Mouse (Mus musculus) kidney, embryonic 16.5 days (tissue): ENCODE data around the gene Golga3. TPM values are rescaled to one million over a fixed set of nuclear protein-coding genes. Genes with fewer than 3 reads are reported as not detected.

ENCODE experiments used
- ATAC-seq: fragments of 200-750 bp; cut with Nextera tagmentation; 2 replicates; pipeline ENCODE4 v1.8.0; 2017; ENCODE audit warnings: moderate TSS enrichment; ENCODE audit not compliant: low FRiP score, low TSS enrichment
- H3K27ac ChIP-seq: fragments of 300-500 bp; sonication (generic); 2 replicates; pipeline ENCODE4 v1.5.1; 2014; ENCODE audit warnings: low read length
- H3K27me3 ChIP-seq: fragments of 300-500 bp; sonication (generic); 2 replicates; pipeline ENCODE4 v1.6.1; 2014; ENCODE audit warnings: low read length, control low read depth, mixed read lengths; ENCODE audit not compliant: insufficient read depth
- H3K36me3 ChIP-seq: fragments of 300-500 bp; sonication (generic); 2 replicates; pipeline ENCODE4 v1.6.1; 2014; ENCODE audit warnings: low read length, control low read depth, mixed read lengths; ENCODE audit not compliant: insufficient read depth
- H3K4me1 ChIP-seq: fragments of 300-500 bp; sonication (generic); 2 replicates; pipeline ENCODE4 v1.6.1; 2014; ENCODE audit warnings: low read length, control low read depth, mixed read lengths; ENCODE audit not compliant: insufficient read depth
- H3K4me2 ChIP-seq: fragments of 300-500 bp; sonication (generic); replicated peaks from 2 replicates; pipeline ENCODE4 v1.6.1; 2014; ENCODE audit warnings: low read depth, low read length
- H3K4me3 ChIP-seq: fragments of 300-500 bp; sonication (generic); 2 replicates; pipeline ENCODE4 v1.5.1; 2014; ENCODE audit warnings: mild to moderate bottlenecking, low read length
- H3K9ac ChIP-seq: fragments of 300-500 bp; sonication (generic); replicated peaks from 2 replicates; pipeline ENCODE4 v1.6.1; 2014; ENCODE audit warnings: low read length
- H3K9me3 ChIP-seq: fragments of 300-500 bp; sonication (generic); 2 replicates; pipeline ENCODE4 v1.6.1; 2016; ENCODE audit warnings: low read length, control low read depth
- WGBS: fragments of 180-500 bp; shearing (Covaris S2); extraction: QIAGEN DNeasy Blood & Tissue Kit; methylation state at CpG from one replicate; pipeline ENCODE4 v1.1.7; 2014; 5-methylcytosine and 5-hydroxymethylcytosine counted together
- polyA plus RNA-seq: library from polyadenylated mRNA; unstranded; fragments of >200 nt; fragmentation: Nextera tagmentation; extraction: Ambion mirVana; gene quantifications from 2 replicates; pipeline ENCODE4 v1.2.1, GENCODE M21; 2015

Golga3 gene
- polyA plus RNA-seq, 1 experiment from 2014 or later: 19.2 TPM

DNA sequence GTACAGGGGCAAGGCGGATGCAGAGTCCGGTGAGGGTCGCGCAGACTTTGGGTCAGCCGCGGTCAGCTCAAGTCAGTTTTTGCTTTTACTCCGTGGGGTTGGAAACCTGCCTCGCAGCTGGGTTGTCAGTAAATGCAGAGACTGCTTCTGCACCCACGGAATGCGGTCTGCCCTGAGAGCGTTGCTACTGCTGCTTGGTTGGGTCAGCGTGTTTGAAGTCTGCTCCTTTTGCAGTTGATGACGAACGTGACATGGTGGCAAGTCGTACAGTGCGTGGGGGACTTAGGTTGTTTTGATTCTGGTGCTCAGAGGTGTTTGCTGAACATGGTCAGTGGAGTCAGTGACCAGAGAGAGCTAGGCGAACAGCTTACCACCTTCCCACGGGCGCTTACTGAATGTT lies 520 bp downstream of the Golga3 start:
- Histone ChIP-seq H3K4me2 (peak overlapping the region; percentile 86), H3K9ac (peak overlapping the region; percentile 85), H3K36me3 (peaks cover 5% of the 10 kb centered on the region; the same call in 1 of the 2 replicates), H3K27me3 (no peaks in the 10 kb centered on the region), H3K9me3 (no peaks in the 10 kb centered on the region), H3K27ac (peak overlapping the region; percentile 82), H3K4me1 (peaks cover 9% of the 10 kb centered on the region), H3K4me3 (peak overlapping the region; percentile 83)
- no peak; the same call in 1 of the 2 replicates for ATAC-seq
- WGBS: 1% methylated on average over 19 of the region's 19 CpGs

DNA sequence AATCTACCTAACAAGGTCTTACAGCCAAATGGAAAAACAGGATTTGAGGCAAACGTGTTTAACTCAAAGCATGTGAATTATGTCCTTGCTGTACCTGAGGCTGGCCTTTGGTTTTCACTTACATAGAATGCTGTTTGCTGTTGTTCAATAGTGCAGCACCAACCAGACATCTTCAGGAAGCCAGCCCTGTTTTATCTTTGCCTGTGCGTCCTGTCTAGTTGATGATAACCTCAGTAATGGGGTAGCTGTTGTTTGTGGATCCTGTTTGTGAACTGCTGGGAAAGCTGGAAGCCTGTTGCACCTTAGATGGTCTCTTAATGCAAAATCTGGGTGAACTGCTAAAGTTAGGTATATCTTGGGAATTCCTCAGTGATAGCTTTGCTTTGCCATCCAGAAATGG lies 2.1 kb downstream of the Golga3 start:
- 79% methylated on average over 2 of the region's 2 CpGs for WGBS
- no peak for ATAC-seq
- Histone ChIP-seq H3K4me2 (no peak overlapping the region), H3K9ac (no peak overlapping the region), H3K27ac (no peak overlapping the region), H3K4me3 (no peak overlapping the region), H3K27me3 (no peaks in the 10 kb centered on the region), H3K9me3 (no peaks in the 10 kb centered on the region), H3K36me3 (peaks cover 10% of the 10 kb centered on the region; the same call in 1 of the 2 replicates), H3K4me1 (peaks cover 9% of the 10 kb centered on the region)

DNA sequence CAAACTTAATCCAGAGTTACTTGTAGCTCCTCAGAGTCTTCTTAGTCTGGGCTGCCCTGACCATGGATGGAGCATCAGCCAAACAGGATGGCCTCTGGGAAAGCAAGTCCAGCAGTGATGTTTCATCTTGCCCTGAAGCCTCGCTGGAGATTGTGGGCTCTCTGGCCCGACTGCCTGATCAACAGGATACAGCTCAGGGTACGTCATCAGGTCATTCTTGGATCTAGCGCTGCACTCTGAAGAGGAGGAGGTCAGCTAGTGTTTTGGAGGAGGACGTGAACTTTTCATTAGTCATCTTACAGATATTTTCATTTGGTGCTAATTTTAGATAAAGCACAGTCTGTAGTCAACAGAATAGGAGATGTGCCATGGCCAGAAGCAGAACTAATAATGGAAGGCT lies 5.2 kb downstream of the Golga3 start:
- no peaks in the 10 kb centered on the region for H3K9me3 ChIP-seq
- no peak for ATAC-seq
- no peak overlapping the region for H3K4me3 ChIP-seq
- peaks cover 32% of the 10 kb centered on the region for H3K36me3 ChIP-seq
- 92% methylated on average over 5 of the region's 5 CpGs for WGBS
- H3K4me2 ChIP-seq: no peak overlapping the region
- peaks cover 9% of the 10 kb centered on the region for H3K4me1 ChIP-seq
- H3K27ac ChIP-seq: no peak overlapping the region
- H3K9ac ChIP-seq: no peak overlapping the region
- H3K27me3 ChIP-seq: no peaks in the 10 kb centered on the region

DNA sequence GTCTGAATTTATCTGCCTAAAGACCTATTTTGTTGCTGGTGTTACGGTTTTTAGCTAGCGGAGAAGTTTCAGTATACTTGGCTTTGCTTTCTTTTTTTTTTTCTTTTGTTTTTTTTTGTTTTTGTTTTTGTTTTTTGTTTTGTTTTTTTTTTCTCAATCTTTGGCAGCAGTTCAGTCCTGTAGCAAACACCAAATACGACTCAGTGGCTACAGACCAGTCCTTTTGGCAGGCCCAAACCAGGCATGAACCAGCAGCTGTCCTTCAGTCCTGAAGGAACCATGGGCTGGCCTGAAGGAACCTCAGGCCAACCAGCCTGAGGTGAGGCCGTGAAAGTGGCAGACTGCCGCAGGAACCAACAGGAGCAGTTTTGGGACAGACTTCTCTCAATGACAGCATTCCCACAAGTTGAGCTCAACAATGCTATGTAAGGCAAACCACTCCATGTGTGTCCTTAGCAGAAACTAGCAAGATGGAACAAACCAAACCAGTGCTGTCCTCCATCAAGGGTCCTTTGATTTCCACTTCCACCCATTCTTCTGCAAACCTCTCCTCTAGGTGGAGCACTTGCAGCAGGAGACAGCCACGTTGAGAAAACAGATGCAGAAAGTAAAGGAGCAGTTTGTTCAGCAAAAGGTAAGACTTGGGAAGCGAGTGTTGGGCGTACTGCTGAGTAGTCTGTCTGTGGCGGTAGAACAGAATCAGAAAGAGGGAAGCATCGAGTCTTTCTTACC lies 26.8 kb downstream of the Golga3 start:
- no peak for ATAC-seq
- no peak overlapping the region for H3K27ac ChIP-seq
- no peaks in the 10 kb centered on the region for H3K4me1 ChIP-seq
- 89% methylated on average over 10 of the region's 10 CpGs for WGBS
- H3K9ac ChIP-seq: no peak overlapping the region
- H3K36me3 ChIP-seq: peaks cover 69% of the 10 kb centered on the region
- no peak overlapping the region for H3K4me2 ChIP-seq
- H3K4me3 ChIP-seq: no peak overlapping the region
- H3K27me3 ChIP-seq: no peaks in the 10 kb centered on the region
- H3K9me3 ChIP-seq: no peaks in the 10 kb centered on the region

DNA sequence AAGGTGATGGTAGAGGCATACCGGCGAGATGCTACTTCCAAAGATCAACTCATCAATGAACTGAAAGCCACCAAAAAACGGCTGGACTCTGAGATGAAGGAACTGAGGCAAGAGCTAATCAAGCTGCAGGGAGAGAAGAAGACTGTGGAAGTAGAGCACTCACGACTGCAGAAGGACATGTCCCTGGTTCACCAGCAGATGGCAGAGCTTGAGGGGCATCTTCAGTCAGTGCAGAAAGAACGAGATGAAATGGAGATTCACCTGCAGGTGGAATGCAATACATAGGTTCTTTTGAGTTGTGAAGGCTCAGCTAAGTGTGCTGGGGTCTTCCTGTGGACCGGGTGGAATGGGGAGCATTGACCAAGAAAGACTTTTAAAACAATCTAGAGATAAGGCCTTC lies 28.3 kb downstream of the Golga3 start:
- Histone ChIP-seq H3K36me3 (peaks cover 78% of the 10 kb centered on the region), H3K9me3 (no peaks in the 10 kb centered on the region), H3K4me1 (no peaks in the 10 kb centered on the region), H3K4me2 (no peak overlapping the region), H3K27ac (no peak overlapping the region), H3K9ac (no peak overlapping the region), H3K27me3 (no peaks in the 10 kb centered on the region), H3K4me3 (no peak overlapping the region)
- no peak for ATAC-seq
- 80% methylated on average over 6 of the region's 6 CpGs for WGBS

DNA sequence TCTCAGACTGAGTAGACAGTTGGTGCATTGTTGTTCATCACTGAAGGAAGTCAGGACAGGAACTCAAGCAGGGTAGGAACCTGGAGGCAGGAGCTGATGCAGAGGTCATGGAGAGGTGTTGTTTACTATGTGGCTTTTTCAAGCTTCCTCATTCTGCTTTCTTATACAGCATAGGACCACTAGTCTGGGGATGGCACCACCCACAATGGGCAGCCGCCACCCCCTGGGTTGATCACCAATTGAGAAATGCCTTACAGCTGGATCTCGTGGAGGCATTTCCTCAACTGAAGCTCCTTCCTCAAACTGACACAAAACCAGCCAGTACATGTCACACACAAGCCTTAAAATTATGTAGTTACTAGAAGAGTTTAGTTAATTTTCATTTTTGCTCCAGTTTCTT lies 34.8 kb downstream of the Golga3 start:
- no peak overlapping the region for H3K9ac ChIP-seq
- WGBS: 87% methylated on average over 2 of the region's 2 CpGs
- no peaks in the 10 kb centered on the region for H3K4me1 ChIP-seq
- no peak overlapping the region for H3K27ac ChIP-seq
- no peak for ATAC-seq
- no peaks in the 10 kb centered on the region for H3K9me3 ChIP-seq
- H3K36me3 ChIP-seq: peaks cover 74% of the 10 kb centered on the region
- no peak overlapping the region for H3K4me3 ChIP-seq
- no peak overlapping the region for H3K4me2 ChIP-seq
- no peaks in the 10 kb centered on the region for H3K27me3 ChIP-seq

DNA sequence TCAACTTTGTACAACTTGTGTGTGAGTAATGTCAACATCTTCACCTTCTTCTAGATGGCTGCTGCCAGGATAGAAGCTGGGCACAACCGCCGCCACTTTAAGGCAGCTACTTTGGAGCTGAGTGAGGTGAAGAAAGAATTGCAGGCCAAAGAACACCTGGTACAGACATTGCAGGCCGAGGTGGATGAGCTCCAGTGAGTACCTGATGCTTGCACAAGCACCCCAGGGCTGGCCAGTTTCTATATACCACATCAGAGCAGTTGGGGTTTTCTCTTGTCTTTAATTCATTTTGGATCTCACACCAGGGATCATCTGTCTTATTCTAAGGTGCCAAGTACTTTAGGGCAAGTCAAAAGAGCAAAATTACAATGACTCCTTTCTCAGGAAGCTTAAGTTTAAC lies 40.3 kb downstream of the Golga3 start:
- 91% methylated on average over 3 of the region's 3 CpGs for WGBS
- H3K4me2 ChIP-seq: no peak overlapping the region
- no peak overlapping the region for H3K27ac ChIP-seq
- peaks cover 67% of the 10 kb centered on the region for H3K36me3 ChIP-seq
- ATAC-seq: no peak
- no peak overlapping the region for H3K9ac ChIP-seq
- H3K9me3 ChIP-seq: no peaks in the 10 kb centered on the region
- no peaks in the 10 kb centered on the region for H3K4me1 ChIP-seq
- no peaks in the 10 kb centered on the region for H3K27me3 ChIP-seq
- no peak overlapping the region for H3K4me3 ChIP-seq

DNA sequence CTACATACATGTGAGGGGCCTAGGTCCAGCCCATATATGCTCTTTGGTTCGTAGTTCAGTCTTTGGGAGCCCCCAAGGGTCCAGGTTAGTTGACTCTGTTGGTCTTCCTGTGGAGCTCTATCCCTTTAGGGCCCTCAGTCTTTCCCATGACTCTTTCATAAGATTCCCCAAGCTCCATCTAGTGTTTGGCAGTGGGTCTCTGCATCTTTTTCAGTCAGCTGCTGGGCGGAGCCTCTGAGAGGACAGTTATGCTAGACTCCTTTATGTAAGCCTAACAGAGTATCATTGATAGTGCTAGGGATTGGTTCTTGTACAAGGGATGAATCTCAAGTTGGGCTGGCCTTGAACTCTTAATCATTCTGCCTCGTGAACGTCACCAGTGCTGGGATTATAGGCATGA lies 43.8 kb downstream of the Golga3 start:
- Histone ChIP-seq H3K9ac (no peak overlapping the region), H3K27ac (no peak overlapping the region), H3K27me3 (no peaks in the 10 kb centered on the region), H3K36me3 (peaks cover 59% of the 10 kb centered on the region), H3K4me3 (no peak overlapping the region), H3K9me3 (no peaks in the 10 kb centered on the region), H3K4me2 (no peak overlapping the region), H3K4me1 (no peaks in the 10 kb centered on the region)
- whole genome bisulfite sequencing: 95% methylated on average over 4 of the region's 4 CpGs
- no peak for ATAC-seq

DNA sequence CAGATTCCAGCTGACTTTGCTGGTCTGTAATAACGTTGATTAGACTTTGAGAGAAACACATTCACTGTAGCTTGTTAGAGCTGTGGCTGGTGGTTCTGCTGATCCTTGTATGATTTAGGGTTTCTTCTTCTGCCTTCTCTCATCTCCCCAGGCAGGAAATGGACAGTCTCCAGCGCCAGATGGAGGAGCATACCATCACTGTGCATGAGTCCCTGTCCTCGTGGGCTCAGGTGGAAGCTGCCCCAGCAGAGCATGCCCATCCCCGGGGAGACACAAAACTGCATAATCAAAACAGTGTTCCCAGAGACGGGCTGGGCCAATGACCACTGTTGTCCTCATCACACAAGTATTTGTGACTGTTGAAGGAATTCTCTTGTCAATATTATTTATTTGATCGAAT lies 46.3 kb downstream of the Golga3 start:
- Histone ChIP-seq H3K27ac (no peak overlapping the region), H3K9me3 (no peaks in the 10 kb centered on the region), H3K4me1 (no peaks in the 10 kb centered on the region), H3K9ac (no peak overlapping the region), H3K4me3 (no peak overlapping the region), H3K4me2 (no peak overlapping the region), H3K27me3 (no peaks in the 10 kb centered on the region), H3K36me3 (peaks cover 52% of the 10 kb centered on the region)
- 88% methylated on average over 6 of the region's 6 CpGs for WGBS
- ATAC-seq: no peak

DNA sequence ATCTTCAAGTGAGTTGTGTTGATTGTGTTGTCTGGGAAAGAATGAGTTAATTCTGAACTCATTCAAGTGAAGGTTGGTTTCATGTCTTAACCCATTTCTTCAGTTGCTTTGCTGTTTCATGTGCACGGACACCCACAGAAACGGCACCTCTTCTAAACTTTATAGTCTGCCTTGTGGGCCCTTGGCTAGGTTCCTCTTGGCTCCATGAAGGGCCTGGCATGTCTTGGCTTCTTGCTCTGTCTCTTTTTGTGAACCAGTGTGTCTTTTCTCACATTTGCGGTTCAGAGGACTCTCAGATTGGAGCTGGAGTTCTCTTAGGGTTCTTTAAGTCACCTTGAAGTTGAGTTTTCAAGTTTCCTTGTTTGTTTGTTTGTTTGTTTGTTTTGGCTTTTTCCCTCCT lies 48.6 kb downstream of the Golga3 start:
- H3K36me3 ChIP-seq: peaks cover 36% of the 10 kb centered on the region
- ATAC-seq: no peak
- H3K9ac ChIP-seq: no peak overlapping the region
- no peaks in the 10 kb centered on the region for H3K27me3 ChIP-seq
- 86% methylated on average over 3 of the region's 3 CpGs for WGBS
- H3K4me1 ChIP-seq: peaks cover 3% of the 10 kb centered on the region
- H3K4me2 ChIP-seq: no peak overlapping the region
- H3K4me3 ChIP-seq: no peak overlapping the region
- no peak overlapping the region for H3K27ac ChIP-seq
- H3K9me3 ChIP-seq: no peaks in the 10 kb centered on the region
